Mouse (Mus musculus) CH12.LX (cell line): ENCODE measurements around the gene Gsg1. TPM values are rescaled to one million over a fixed set of nuclear protein-coding genes. Genes with fewer than 3 reads are reported as not detected.

Source experiments
- DNase-seq: peaks from one replicate; pipeline ENCODE4 v3.0.0-alpha.2; 2013; ENCODE audit errors: extremely low read depth
- H3K27ac ChIP-seq: 2 replicates; pipeline ENCODE4 v1.5.1; 2012; ENCODE audit warnings: low read depth, mild to moderate bottlenecking, control low read depth, moderate library complexity; ENCODE audit not compliant: insufficient read depth
- H3K27me3 ChIP-seq: replicated peaks from 2 replicates; pipeline ENCODE3; 2012; ENCODE audit warnings: inconsistent platforms
- H3K36me3 ChIP-seq, 2 experiments: replicated peaks in 1 of 2; 2 replicates each; pipeline versions ENCODE3 to v1.6.1; 2012; ENCODE audit warnings: inconsistent platforms in 1 of 2, low read length in 1 of 2, mild to moderate bottlenecking in 1 of 2, mixed read lengths in 1 of 2, moderate library complexity in 1 of 2; ENCODE audit not compliant: control insufficient read depth in 1 of 2, insufficient read depth in 1 of 2
- H3K4me1 ChIP-seq, 2 experiments: 2 replicates each; pipeline ENCODE4 v1.6.1; 2012; ENCODE audit warnings: inconsistent platforms in 1 of 2, moderate library complexity in 1 of 2; ENCODE audit not compliant: insufficient read depth in 2 of 2, control insufficient read depth in 1 of 2
- H3K4me2 ChIP-seq: 2 replicates; pipeline ENCODE4 v1.6.1; 2012; ENCODE audit warnings: low read depth, mild to moderate bottlenecking, control low read depth; ENCODE audit not compliant: poor library complexity, insufficient read depth, severe bottlenecking
- H3K4me3 ChIP-seq, 3 experiments: fragments of 150-350 bp in 1 of 3; sonication (generic) in 1 of 3; replicated peaks in 1 of 3; 2 replicates each; pipeline versions ENCODE3 to v1.5.1; 2011 to 2012; ENCODE audit warnings: low read depth in 2 of 3, low read length in 2 of 3, mild to moderate bottlenecking in 2 of 3, moderate library complexity in 2 of 3, control low read depth in 1 of 3, improper control_type of control experiment in 1 of 3, inconsistent platforms in 1 of 3, mixed read lengths in 1 of 3; ENCODE audit not compliant: poor library complexity in 1 of 3
- H3K79me2 ChIP-seq: replicated peaks from 2 replicates; pipeline ENCODE4 v1.6.1; 2012; ENCODE audit warnings: mild to moderate bottlenecking, moderate library complexity; ENCODE audit not compliant: control insufficient read depth, poor library complexity, insufficient read depth, severe bottlenecking; ENCODE audit errors: extremely low read depth
- H3K9ac ChIP-seq: 2 replicates; pipeline ENCODE4 v1.6.1; 2012; ENCODE audit warnings: low read depth, mild to moderate bottlenecking, control low read depth, moderate library complexity; ENCODE audit not compliant: insufficient read depth
- H3K9me3 ChIP-seq: replicated peaks from 2 replicates; pipeline ENCODE3; 2012; ENCODE audit warnings: low read length, inconsistent platforms, mixed read lengths
- CTCF ChIP-seq, 2 experiments: IDR thresholded peaks in 1 of 2; conservative IDR thresholded peaks in 1 of 2; 2 replicates each; pipeline ENCODE4 v1.5.1; 2011 to 2012; ENCODE audit warnings: low read depth in 2 of 2, low read length in 2 of 2, improper control_type of control experiment in 1 of 2, inconsistent platforms in 1 of 2, mild to moderate bottlenecking in 1 of 2, moderate library complexity in 1 of 2
- E2F4 ChIP-seq: IDR thresholded peaks from 2 replicates; pipeline ENCODE4 v1.6.1; 2011; ENCODE audit warnings: low read depth, low read length, improper control_type of control experiment; ENCODE audit not compliant: insufficient replicate concordance
- HCFC1 ChIP-seq: IDR thresholded peaks from 2 replicates; pipeline ENCODE4 v1.6.1; 2012; ENCODE audit warnings: low read depth, mild to moderate bottlenecking, inconsistent platforms, low read length, improper control_type of control experiment
- JUN ChIP-seq: IDR thresholded peaks from 2 replicates; pipeline ENCODE4 v1.6.1; 2011; ENCODE audit warnings: low read depth, mild to moderate bottlenecking, low read length, improper control_type of control experiment, moderate library complexity; ENCODE audit not compliant: insufficient read depth
- PAX5 ChIP-seq: IDR thresholded peaks from 2 replicates; pipeline ENCODE4 v1.6.1; 2012; ENCODE audit warnings: low read length, inconsistent platforms, mixed read lengths
- SMC3 ChIP-seq: IDR thresholded peaks from 2 replicates; pipeline ENCODE4 v1.6.1; 2011; ENCODE audit warnings: low read depth, low read length, improper control_type of control experiment
- TCF12 ChIP-seq: IDR thresholded peaks from 2 replicates; pipeline ENCODE4 v1.6.1; 2014; ENCODE audit warnings: low read depth, mild to moderate bottlenecking, inconsistent platforms, low read length, improper control_type of control experiment
- ZKSCAN1 ChIP-seq: IDR thresholded peaks from 2 replicates; pipeline ENCODE4 v1.6.1; 2012; ENCODE audit warnings: low read depth, inconsistent platforms, low read length, improper control_type of control experiment, borderline replicate concordance
- ZMIZ1 ChIP-seq: IDR thresholded peaks from 2 replicates; pipeline ENCODE4 v1.6.1; 2012; ENCODE audit warnings: low read depth, mild to moderate bottlenecking, inconsistent platforms, low read length, improper control_type of control experiment
- dilution Hi-C: fragments of 300-500 bp; cut with MboI; formaldehyde crosslinking; loops from 2 replicates; pipeline ENCODE4 v1.14.3; 2020; ENCODE audit warnings: low sequenced_read_pairs; ENCODE audit not compliant: extremely low pct_unique_long_range_greater_than_20kb, extremely low pct_ligation_motif_present
- in situ Hi-C: fragments of 300-500 bp; cut with MboI; formaldehyde crosslinking; loops from 3 replicates; pipeline ENCODE4 v1.14.3; 2019; ENCODE audit warnings: low sequenced_read_pairs, low pct_ligation_motif_present, low pct_unique_long_range_greater_than_20kb, mixed read lengths
- polyA plus RNA-seq: library from polyadenylated mRNA; unstranded; fragments of >175 nt; gene quantifications from 2 replicates; pipeline ENCODE4 v1.2.1, GENCODE M21; 2012; ENCODE audit warnings: low read depth; ENCODE audit not compliant: insufficient read length
- total RNA-seq, 2 experiments: library from RNA; depleted of rRNA; stranded (reverse); fragments of 300-350 nt in 1 of 2; fragments of >200 nt in 1 of 2; gene quantifications; 2 replicates each; pipeline ENCODE4 v1.2.3; 2012 to 2014

The Gsg1 gene
- total and polyA plus RNA-seq, 3 experiments = not detected

DNA sequence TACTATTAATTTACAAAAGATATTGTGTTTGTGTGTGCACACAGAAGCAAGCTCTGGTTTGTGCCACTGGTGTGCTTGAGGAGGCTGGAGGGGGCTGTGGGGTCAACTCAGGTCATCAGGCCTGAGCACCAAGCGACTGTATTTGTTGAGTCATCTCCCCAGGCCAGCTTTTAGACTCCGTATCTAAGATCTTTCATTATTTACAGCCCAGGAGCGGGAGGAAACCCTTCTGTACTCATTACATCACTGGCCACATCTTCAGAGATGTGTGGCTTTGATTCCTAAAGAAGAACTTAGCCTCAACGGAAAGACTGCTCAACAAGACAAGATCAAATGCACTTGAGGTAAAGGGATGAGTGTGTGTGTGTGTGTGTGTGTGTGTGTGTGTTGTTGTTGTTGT lies 65.5 kb downstream of the Gsg1 start:
- Histone ChIP-seq H3K4me3 (no peak overlapping the region), H3K36me3 (no peaks in the 10 kb centered on the region), H3K4me1 (peaks cover 0 to 39% of the 10 kb centered on the region in 2 experiments; a peak in 2 of 4 replicates), H3K27me3 (no peaks in the 10 kb centered on the region), H3K4me2 (no peak overlapping the region), H3K79me2 (no peaks in the 10 kb centered on the region), H3K9ac (no peak overlapping the region), H3K27ac (no peak overlapping the region), H3K9me3 (no peaks in the 10 kb centered on the region)
- DNase-seq = no peak
- dilution Hi-C loops (no loop called here), in situ Hi-C loops (no loop called here)
- no peak for TF ChIP-seq PAX5
- no peak for TF ChIP-seq CTCF (conservative IDR thresholded peaks at IDR 0.05 in 1 of 2, IDR thresholded peaks at IDR 0.05 in 1 of 2; ENCODE audit: low read depth in 2 of 2, low read length in 2 of 2)
- TF ChIP-seq SMC3 = no peak
- TF ChIP-seq ZKSCAN1 = no peak
- TF ChIP-seq JUN = no peak
- TF ChIP-seq E2F4 = no peak
- TF ChIP-seq ZMIZ1 = no peak
- TF ChIP-seq TCF12 = no peak
- TF ChIP-seq HCFC1 = no peak

Other genes starting within 250 kb of the Gsg1 start
- gene Ddx47, start 242.7 kb downstream of the Gsg1 start, total RNA-seq (2012; rRNA removed) = 82.6 and 91.9 TPM in 2 replicates
- 57.8 and 61.4 TPM in 2 replicates for gene Ddx47, start 242.7 kb downstream of the Gsg1 start, total RNA-seq (2014; rRNA removed)
- 110 and 132 TPM in 2 replicates for gene Ddx47, start 242.7 kb downstream of the Gsg1 start, polyA plus RNA-seq
- 0.08 TPM in 1 of 2 replicates, not detected in the other for gene Gprc5a, start 188.7 kb downstream of the Gsg1 start, total RNA-seq (2012; rRNA removed)
- gene Gprc5a, start 188.7 kb downstream of the Gsg1 start, total RNA-seq (2014; rRNA removed) = not detected in 2 replicates
- 0.59 and 0.65 TPM in 2 replicates for gene Gprc5a, start 188.7 kb downstream of the Gsg1 start, polyA plus RNA-seq
- gene Gprc5d, start 136.1 kb downstream of the Gsg1 start, total RNA-seq (2012; rRNA removed) = not detected in 2 replicates
- gene Gprc5d, start 136.1 kb downstream of the Gsg1 start, total RNA-seq (2014; rRNA removed) = not detected in 2 replicates
- not detected in 2 replicates for gene Gprc5d, start 136.1 kb downstream of the Gsg1 start, polyA plus RNA-seq
- gene Fam234b, start 56.4 kb downstream of the Gsg1 start, total RNA-seq (2012; rRNA removed) = 0.04 TPM in 2 replicates
- 0.20 and 0.23 TPM in 2 replicates for gene Fam234b, start 56.4 kb downstream of the Gsg1 start, total RNA-seq (2014; rRNA removed)
- 0.49 and 0.76 TPM in 2 replicates for gene Fam234b, start 56.4 kb downstream of the Gsg1 start, polyA plus RNA-seq
- not detected in 2 replicates for gene Hebp1, start 56.3 kb downstream of the Gsg1 start, total RNA-seq (2012; rRNA removed)
- not detected in 2 replicates for gene Hebp1, start 56.3 kb downstream of the Gsg1 start, total RNA-seq (2014; rRNA removed)
- not detected in 2 replicates for gene Hebp1, start 56.3 kb downstream of the Gsg1 start, polyA plus RNA-seq
- not detected in 2 replicates for gene Pbp2, start 56.1 kb upstream of the Gsg1 start, total RNA-seq (2012; rRNA removed)
- gene Pbp2, start 56.1 kb upstream of the Gsg1 start, total RNA-seq (2014; rRNA removed) = not detected in 2 replicates
- not detected in 2 replicates for gene Pbp2, start 56.1 kb upstream of the Gsg1 start, polyA plus RNA-seq
- 1.9 and 2.5 TPM in 2 replicates for gene Emp1, start 108.2 kb upstream of the Gsg1 start, total RNA-seq (2012; rRNA removed)
- 11.3 and 14.6 TPM in 2 replicates for gene Emp1, start 108.2 kb upstream of the Gsg1 start, total RNA-seq (2014; rRNA removed)
- gene Emp1, start 108.2 kb upstream of the Gsg1 start, polyA plus RNA-seq = 6.4 and 7.0 TPM in 2 replicates